Mouse (Mus musculus) liver, postnatal 0 days (tissue): Measurements from ENCODE around the gene Smtnl1.

Source experiments
- CTCF ChIP-seq: sonication (generic); IDR thresholded peaks from 2 replicates; pipeline ENCODE4 v1.5.1; 2016; ENCODE audit warnings: antibody characterized with exemption, low read depth
- EP300 ChIP-seq: IDR thresholded peaks from 2 replicates; pipeline ENCODE4 v1.6.1; 2016; ENCODE audit warnings: antibody characterized with exemption, low read depth, mild to moderate bottlenecking

DNA sequence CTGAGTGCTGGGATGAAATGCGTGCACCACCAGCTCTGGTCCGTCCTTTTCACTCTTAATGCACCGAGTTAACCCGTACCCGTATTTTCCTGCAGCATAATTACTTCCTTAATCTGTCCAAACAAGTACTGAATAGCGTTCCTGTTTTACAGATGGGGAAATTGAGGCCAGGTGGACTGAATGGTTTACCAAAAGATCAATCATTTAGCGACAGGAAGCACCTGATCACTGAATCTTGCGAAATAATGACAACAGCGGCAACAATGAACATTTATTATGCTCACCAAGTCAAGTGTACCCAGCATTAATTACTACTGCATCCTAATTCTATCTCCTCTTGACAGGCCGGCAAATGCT is 16.1 kb upstream of the Smtnl1 start, which contains the start of gene Slc43a1:
- TF ChIP-seq CTCF: no peak
- no peak for TF ChIP-seq EP300
